Mouse (Mus musculus) yolk sac, embryonic 10.5 days (tissue): ENCODE measurements around the gene Malsu1.

Experiments used
- DNase-seq: peaks from one replicate; pipeline ENCODE4 v3.0.0-alpha.2; 2017; ENCODE audit warnings: low spot score

Malsu1 gene

GRCm38 (mm10) chr6:49073304-49074116 is at the start of gene Malsu1:
Gene Malsu1, plus strand, starts transcription at chr6:49073795.
- peak; percentile 94 for DNase-seq

GRCm38 (mm10) chr6:49025290-49025689 is 48.3 kb upstream of the Malsu1 start:
- DNase-seq: no peak

GRCm38 (mm10) chr6:49026496-49026895 is 47.1 kb upstream of the Malsu1 start:
- no peak for DNase-seq

- DNase-seq: no peak
Observed at GRCm38 (mm10) chr6:49028019-49028418, 45.6 kb upstream of the Malsu1 start.

- DNase-seq: no peak
Observed at GRCm38 (mm10) chr6:49028708-49029107, 44.9 kb upstream of the Malsu1 start.

- no peak for DNase-seq
Observed at GRCm38 (mm10) chr6:49031230-49031629, 42.4 kb upstream of the Malsu1 start.

GRCm38 (mm10) chr6:49032783-49033182 is 40.8 kb upstream of the Malsu1 start:
- no peak for DNase-seq

GRCm38 (mm10) chr6:49036275-49037267 is 37.0 kb upstream of the Malsu1 start, which contains the start of gene Gpnmb:
Gene Gpnmb, plus strand, starts transcription at chr6:49036546.
- no peak for DNase-seq

- no peak for DNase-seq
Observed at GRCm38 (mm10) chr6:49037268-49037662, 36.3 kb upstream of the Malsu1 start.

GRCm38 (mm10) chr6:49039470-49040180 is 34.0 kb upstream of the Malsu1 start:
- peak; percentile 11 for DNase-seq

- no peak for DNase-seq
Observed at GRCm38 (mm10) chr6:49046502-49046901, 27.1 kb upstream of the Malsu1 start.

- DNase-seq: peak; percentile 16
Observed at GRCm38 (mm10) chr6:49046976-49047375, 26.6 kb upstream of the Malsu1 start.

- no peak for DNase-seq
Observed at GRCm38 (mm10) chr6:49047848-49048247, 25.7 kb upstream of the Malsu1 start.

- no peak for DNase-seq
Observed at GRCm38 (mm10) chr6:49048395-49048794, 25.2 kb upstream of the Malsu1 start.

- DNase-seq: no peak
Observed at GRCm38 (mm10) chr6:49050677-49051410, 22.8 kb upstream of the Malsu1 start.

- DNase-seq: no peak
Observed at GRCm38 (mm10) chr6:49052191-49052590, 21.4 kb upstream of the Malsu1 start.

GRCm38 (mm10) chr6:49055256-49055733 is 18.3 kb upstream of the Malsu1 start:
- DNase-seq: no peak

- DNase-seq: no peak
Observed at GRCm38 (mm10) chr6:49056009-49056408, 17.6 kb upstream of the Malsu1 start.

GRCm38 (mm10) chr6:49057053-49058021 is 16.3 kb upstream of the Malsu1 start:
- DNase-seq: peak; percentile 47

GRCm38 (mm10) chr6:49068361-49068760 is 5.2 kb upstream of the Malsu1 start:
- no peak for DNase-seq
